Mouse (Mus musculus) liver, adult 2 months (tissue): ENCODE data around the gene Rpl12. TPM values are rescaled to one million over a fixed set of nuclear protein-coding genes. Genes with fewer than 3 reads are reported as not detected.

Experiments
- DNase-seq: peaks from one replicate; pipeline ENCODE4 v3.0.0-alpha.2; 2011; ENCODE audit warnings: low read depth, low spot score; ENCODE audit errors: extremely low read depth
- H3K27ac ChIP-seq: fragments of 200-500 bp; replicated peaks from 2 replicates; pipeline ENCODE4 v1.5.1; 2012; ENCODE audit warnings: low read depth, mild to moderate bottlenecking, control low read depth, inconsistent platforms, low read length; ENCODE audit not compliant: insufficient read depth
- H3K27me3 ChIP-seq: fragments of 200-500 bp; 2 replicates; pipeline ENCODE4 v1.6.1; 2012; ENCODE audit warnings: mild to moderate bottlenecking, moderate library complexity, low read length, inconsistent platforms; ENCODE audit not compliant: control insufficient read depth, insufficient read depth
- H3K36me3 ChIP-seq: fragments of 200-500 bp; 2 replicates; pipeline ENCODE4 v1.6.1; 2012; ENCODE audit warnings: low read length, inconsistent platforms; ENCODE audit not compliant: control insufficient read depth, insufficient read depth
- H3K4me1 ChIP-seq: fragments of 200-500 bp; 2 replicates; pipeline ENCODE4 v1.6.1; 2011; ENCODE audit warnings: low read length; ENCODE audit not compliant: control insufficient read depth, insufficient read depth
- H3K4me3 ChIP-seq: fragments of 200-500 bp; 2 replicates; pipeline ENCODE4 v1.5.1; 2011; ENCODE audit warnings: low read depth, mild to moderate bottlenecking, control low read depth, low read length, moderate library complexity; ENCODE audit not compliant: insufficient read depth
- H3K79me2 ChIP-seq: fragments of 200-500 bp; 2 replicates; pipeline ENCODE4 v1.6.1; 2012; ENCODE audit warnings: inconsistent platforms, mild to moderate bottlenecking, low read length, moderate library complexity; ENCODE audit not compliant: control insufficient read depth, insufficient read depth
- H3K9ac ChIP-seq: fragments of 200-500 bp; 2 replicates; pipeline ENCODE4 v1.6.1; 2012; ENCODE audit warnings: low read depth, mild to moderate bottlenecking, control low read depth, inconsistent platforms, low read length
- CTCF ChIP-seq: fragments of 200-500 bp; IDR thresholded peaks from 2 replicates; pipeline ENCODE4 v1.5.1; 2011; ENCODE audit warnings: low read depth, low read length, control low read depth
- POLR2A ChIP-seq: fragments of 200-500 bp; IDR thresholded peaks from 2 replicates; pipeline ENCODE4 v1.6.1; 2011; ENCODE audit warnings: low read length, control low read depth; ENCODE audit not compliant: insufficient read depth; ENCODE audit errors: extremely low read depth
- WGBS: fragments of 180-500 bp; shearing (Covaris S2); methylation state at CpG from one replicate; pipeline ENCODE4 v1.1.7; 2018; 5-methylcytosine and 5-hydroxymethylcytosine counted together
- polyA plus RNA-seq: library from polyadenylated mRNA; depleted of rRNA; stranded (reverse); fragments of >200 nt; gene quantifications from 2 replicates; pipeline ENCODE4 v1.2.3, GENCODE M21; 2012
- total RNA-seq: library from RNA; depleted of rRNA; stranded (reverse); fragments of >200 nt; gene quantifications from 2 replicates; pipeline ENCODE4 v1.2.3, GENCODE M21; 2014

Gene Rpl12
- total and polyA plus RNA-seq, 2 experiments = 158 to 473 TPM

DNA sequence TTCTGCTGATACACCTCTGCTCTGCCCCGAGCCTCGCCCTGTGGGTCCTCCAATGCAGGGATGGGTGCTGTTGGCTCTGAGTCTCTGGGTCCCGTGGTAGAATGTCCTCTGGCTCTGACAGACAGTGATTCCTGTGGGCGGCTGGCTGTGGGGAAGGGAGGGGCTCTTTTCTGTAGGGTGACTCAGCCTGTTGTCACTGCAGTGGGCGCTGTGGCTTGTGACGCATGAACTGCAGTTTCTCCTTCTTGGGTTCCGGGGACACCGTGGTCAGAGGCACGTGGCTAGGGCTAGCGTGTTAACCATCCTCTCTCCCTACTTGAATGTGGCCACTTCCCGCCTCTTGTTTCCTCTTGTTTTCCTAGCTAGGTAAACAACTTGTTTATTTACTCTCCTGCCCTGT, 43.8 kb upstream of the Rpl12 start:
- no peak overlapping the region for H3K27ac ChIP-seq
- no peak for TF ChIP-seq CTCF
- TF ChIP-seq POLR2A = no peak
- H3K79me2 ChIP-seq = no peaks in the 10 kb centered on the region
- H3K27me3 ChIP-seq = no peaks in the 10 kb centered on the region
- no peak overlapping the region for H3K9ac ChIP-seq
- H3K36me3 ChIP-seq = no peaks in the 10 kb centered on the region
- WGBS = 57% methylated on average over 11 of the region's 11 CpGs
- peak; percentile 26 for DNase-seq
- H3K4me3 ChIP-seq = no peak overlapping the region
- H3K4me1 ChIP-seq = peaks cover 16% of the 10 kb centered on the region

DNA sequence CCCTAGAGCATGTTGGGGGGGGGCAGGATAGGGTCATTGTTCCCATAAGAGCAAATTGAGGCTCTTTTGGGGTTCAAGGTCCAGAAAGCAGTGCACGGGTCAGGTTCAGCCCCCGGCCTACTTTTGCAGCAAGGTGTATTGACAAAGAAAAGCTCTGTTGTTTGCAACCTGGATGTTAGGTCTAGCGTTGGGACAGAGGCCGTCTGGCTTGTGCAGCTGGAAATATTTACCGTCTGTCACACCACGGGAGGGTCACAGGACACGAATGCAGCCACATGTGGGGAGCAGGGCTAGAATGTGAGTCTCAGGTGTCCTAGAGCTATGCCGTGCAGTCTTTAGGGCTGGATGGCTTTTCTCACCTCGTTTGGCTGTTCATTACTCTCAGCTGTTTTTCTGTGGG, 43.0 kb upstream of the Rpl12 start:
- Histone ChIP-seq H3K27ac (peak overlapping the region; percentile 30), H3K4me3 (no peak overlapping the region), H3K4me1 (peaks cover 16% of the 10 kb centered on the region), H3K36me3 (no peaks in the 10 kb centered on the region), H3K9ac (peak overlapping the region; percentile 11; the same call in 1 of the 2 replicates), H3K79me2 (no peaks in the 10 kb centered on the region), H3K27me3 (no peaks in the 10 kb centered on the region)
- TF ChIP-seq POLR2A (no peak), CTCF (no peak)
- peak; percentile 84 for DNase-seq
- 29% methylated on average over 9 of the region's 9 CpGs for WGBS

DNA sequence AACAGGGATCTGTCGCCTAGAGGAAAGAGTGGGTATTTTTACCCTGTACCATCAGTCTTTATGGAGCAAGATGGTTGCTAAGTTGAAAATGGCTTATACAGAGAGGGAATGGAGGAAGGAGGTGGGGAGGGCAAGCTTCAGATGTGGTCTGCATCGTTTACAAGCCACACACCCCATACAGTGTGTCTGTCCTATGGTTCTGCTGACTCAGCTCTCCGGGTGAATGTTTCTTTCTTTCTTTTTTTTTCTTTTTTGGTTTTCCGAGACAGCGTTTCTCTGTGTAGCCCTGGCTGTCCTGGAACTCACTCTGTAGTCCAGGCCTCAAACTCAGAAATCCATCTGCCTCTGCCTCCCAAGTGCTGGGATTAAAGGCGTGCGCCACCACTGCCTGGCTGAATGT, 40.1 kb upstream of the Rpl12 start:
- Histone ChIP-seq H3K9ac (no peak overlapping the region), H3K79me2 (no peaks in the 10 kb centered on the region), H3K36me3 (no peaks in the 10 kb centered on the region), H3K27me3 (no peaks in the 10 kb centered on the region), H3K27ac (no peak overlapping the region), H3K4me1 (peaks cover 11% of the 10 kb centered on the region), H3K4me3 (no peak overlapping the region)
- DNase-seq = no peak
- TF ChIP-seq CTCF (no peak), POLR2A (no peak)
- WGBS = 90% methylated on average over 7 of the region's 7 CpGs

DNA sequence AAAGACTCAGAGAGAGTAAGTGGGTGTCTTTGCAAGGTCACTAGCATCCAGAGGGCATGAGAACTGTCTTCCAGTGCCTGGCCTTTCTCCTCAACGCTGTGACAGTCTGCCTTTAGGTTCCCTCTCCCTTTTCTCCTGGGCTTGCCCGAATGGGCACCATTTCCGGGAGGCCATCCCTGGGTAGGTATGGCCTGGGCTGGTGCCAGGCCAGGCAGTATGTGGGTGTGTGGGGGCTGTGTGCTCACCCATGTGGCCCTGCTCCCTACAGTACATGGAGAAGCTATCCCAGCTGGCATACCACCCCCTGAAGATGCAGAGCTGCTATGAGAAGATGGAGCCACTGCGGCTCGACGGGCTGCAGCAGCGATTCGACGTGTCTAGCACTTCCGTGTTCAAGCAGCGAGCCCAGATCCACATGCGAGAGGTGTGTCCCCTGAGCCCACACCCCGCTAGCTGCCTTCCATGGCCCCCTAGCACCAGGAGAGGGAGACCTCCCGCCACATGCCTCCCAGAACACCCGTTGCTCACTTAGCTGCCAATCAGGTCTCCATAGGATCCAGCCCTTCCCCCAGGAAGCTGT, 39.5 kb upstream of the Rpl12 start:
- Histone ChIP-seq H3K9ac (no peak overlapping the region), H3K4me3 (no peak overlapping the region), H3K36me3 (no peaks in the 10 kb centered on the region), H3K4me1 (peaks cover 11% of the 10 kb centered on the region), H3K79me2 (no peaks in the 10 kb centered on the region), H3K27ac (no peak overlapping the region), H3K27me3 (no peaks in the 10 kb centered on the region)
- 94% methylated on average over 15 of the region's 15 CpGs for WGBS
- no peak for DNase-seq
- TF ChIP-seq POLR2A (no peak), CTCF (no peak)

DNA sequence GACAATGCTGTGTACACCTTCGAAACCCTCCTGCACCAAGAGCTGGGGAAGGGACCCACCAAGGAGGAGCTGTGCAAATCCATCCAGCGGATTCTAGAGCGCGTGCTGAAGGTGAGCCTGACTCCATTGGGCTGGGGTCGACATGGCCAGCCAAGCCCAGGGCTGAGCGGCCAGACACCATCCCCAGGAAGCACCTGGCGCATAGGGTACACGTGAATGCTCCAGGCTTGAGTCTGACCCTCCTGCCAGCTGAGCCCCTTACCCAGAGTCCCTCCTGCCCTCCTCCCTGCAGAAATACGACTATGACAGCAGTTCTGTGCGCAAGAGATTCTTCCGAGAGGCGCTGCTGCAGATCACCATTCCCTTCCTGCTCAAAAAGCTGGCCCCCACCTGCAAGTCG, 38.8 kb upstream of the Rpl12 start:
- H3K27ac ChIP-seq = no peak overlapping the region
- H3K4me3 ChIP-seq = no peak overlapping the region
- no peak for DNase-seq
- WGBS = 93% methylated on average over 13 of the region's 13 CpGs
- peaks cover 14% of the 10 kb centered on the region for H3K4me1 ChIP-seq
- no peaks in the 10 kb centered on the region for H3K36me3 ChIP-seq
- no peaks in the 10 kb centered on the region for H3K79me2 ChIP-seq
- H3K27me3 ChIP-seq = no peaks in the 10 kb centered on the region
- no peak overlapping the region for H3K9ac ChIP-seq
- no peak for TF ChIP-seq CTCF
- no peak for TF ChIP-seq POLR2A

DNA sequence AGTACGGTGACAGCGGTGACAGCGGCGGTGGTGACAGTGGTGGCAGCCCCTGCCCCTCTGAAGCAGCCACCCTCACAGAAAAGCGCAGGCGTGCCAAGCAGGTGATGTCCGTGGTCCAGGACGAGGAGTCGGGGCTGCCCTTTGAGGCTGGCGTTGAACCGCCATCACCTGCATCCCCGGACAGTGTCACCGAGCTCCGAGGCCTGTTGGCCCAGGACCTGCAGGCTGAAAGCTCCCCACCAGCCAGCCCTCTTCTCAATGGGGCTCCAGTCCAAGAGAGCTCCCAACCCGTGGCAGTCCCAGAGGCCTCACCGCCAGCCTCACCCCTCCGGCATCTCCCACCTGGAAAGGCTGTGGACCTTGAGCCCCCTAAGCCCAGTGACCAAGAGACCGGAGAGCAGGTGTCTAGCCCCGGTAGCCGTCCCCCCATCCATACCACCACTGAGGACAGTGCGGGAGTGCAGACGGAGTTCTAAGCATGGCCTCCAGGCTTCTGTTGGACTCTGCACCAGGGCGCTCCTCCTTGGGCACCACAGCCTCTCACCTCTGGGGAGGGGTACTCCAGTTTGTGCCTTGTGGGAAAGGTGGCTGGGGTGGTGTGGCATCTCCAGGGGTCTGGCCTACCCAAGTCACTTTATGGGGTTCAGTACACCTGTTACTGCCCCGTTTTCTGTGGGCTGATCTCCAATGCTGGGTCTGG, 37.7 kb upstream of the Rpl12 start:
- Histone ChIP-seq H3K79me2 (no peaks in the 10 kb centered on the region), H3K4me1 (peaks cover 9% of the 10 kb centered on the region; the same call in 1 of the 2 replicates), H3K36me3 (no peaks in the 10 kb centered on the region), H3K4me3 (no peak overlapping the region), H3K27ac (no peak overlapping the region), H3K27me3 (no peaks in the 10 kb centered on the region), H3K9ac (no peak overlapping the region)
- TF ChIP-seq CTCF (no peak), POLR2A (no peak)
- no peak for DNase-seq
- 94% methylated on average over 24 of the region's 24 CpGs for WGBS
